Mouse (Mus musculus): Measurements from ENCODE around the gene Hist1h2ae. TPM values are rescaled to one million over a fixed set of nuclear protein-coding genes. Genes with fewer than 3 reads are reported as not detected.

Hist1h2ae gene
- polyA plus RNA-seq, 1 experiment from 2014 or later = 139 TPM

Small RNAs within 50 kb of the gene (microRNA-seq; reads per million reads assigned to microRNA genes)
- not detected for gene Gm44297
- not detected for gene Gm44359
- not detected for gene Gm44394

Other genes with a start within 250 kb of the Hist1h2ae start
- gene Zfp322a, start 202.0 kb downstream of the Hist1h2ae start, polyA plus RNA-seq (2015; fragmentation: Nextera tagmentation; extraction: Ambion mirVana) = 61.4 and 61.8 TPM in 2 replicates
- gene Abt1, start 147.4 kb downstream of the Hist1h2ae start, polyA plus RNA-seq (2015; fragmentation: Nextera tagmentation; extraction: Ambion mirVana) = 12.4 and 13.4 TPM in 2 replicates
- not detected in 2 replicates for gene Btn1a1, start 105.3 kb downstream of the Hist1h2ae start, polyA plus RNA-seq (2015; fragmentation: Nextera tagmentation; extraction: Ambion mirVana)
- gene Btn2a2, start 82.4 kb downstream of the Hist1h2ae start, polyA plus RNA-seq (2015; fragmentation: Nextera tagmentation; extraction: Ambion mirVana) = 0.08 and 0.21 TPM in 2 replicates
- gene Hist1h4h, start 40.2 kb downstream of the Hist1h2ae start, polyA plus RNA-seq (2015; fragmentation: Nextera tagmentation; extraction: Ambion mirVana) = 5.2 and 6.4 TPM in 2 replicates
- 9.5 and 10.0 TPM in 2 replicates for gene Hist1h2af, start 37.3 kb downstream of the Hist1h2ae start, polyA plus RNA-seq (2015; fragmentation: Nextera tagmentation; extraction: Ambion mirVana)
- 10.0 and 11.6 TPM in 2 replicates for gene Hist1h3g, start 35.8 kb downstream of the Hist1h2ae start, polyA plus RNA-seq (2015; fragmentation: Nextera tagmentation; extraction: Ambion mirVana)
- gene Hist1h2bh, start 27.8 kb downstream of the Hist1h2ae start, polyA plus RNA-seq (2015; fragmentation: Nextera tagmentation; extraction: Ambion mirVana) = 0.76 and 0.97 TPM in 2 replicates
- 1.2 and 1.3 TPM in 2 replicates for gene Hist1h3f, start 27.2 kb downstream of the Hist1h2ae start, polyA plus RNA-seq (2015; fragmentation: Nextera tagmentation; extraction: Ambion mirVana)
- 1.6 and 2.2 TPM in 2 replicates for gene Hist1h4f, start 19.6 kb downstream of the Hist1h2ae start, polyA plus RNA-seq (2015; fragmentation: Nextera tagmentation; extraction: Ambion mirVana)
- gene Hist1h1d, start 18.0 kb downstream of the Hist1h2ae start, polyA plus RNA-seq (2015; fragmentation: Nextera tagmentation; extraction: Ambion mirVana) = 0.54 and 0.68 TPM in 2 replicates
- 4.6 and 6.9 TPM in 2 replicates for gene Hist1h3e, start 8.9 kb downstream of the Hist1h2ae start, polyA plus RNA-seq (2015; fragmentation: Nextera tagmentation; extraction: Ambion mirVana)
- 8.9 and 11.5 TPM in 2 replicates for gene Hist1h2bg, start 176 bp upstream of the Hist1h2ae start, polyA plus RNA-seq (2015; fragmentation: Nextera tagmentation; extraction: Ambion mirVana)
- 10.3 and 11.2 TPM in 2 replicates for gene Hist1h2bf, start 3.0 kb upstream of the Hist1h2ae start, polyA plus RNA-seq (2015; fragmentation: Nextera tagmentation; extraction: Ambion mirVana)
- 3.8 and 4.8 TPM in 2 replicates for gene Hist1h2ad, start 3.2 kb upstream of the Hist1h2ae start, polyA plus RNA-seq (2015; fragmentation: Nextera tagmentation; extraction: Ambion mirVana)
- gene Hist1h3d, start 4.5 kb upstream of the Hist1h2ae start, polyA plus RNA-seq (2015; fragmentation: Nextera tagmentation; extraction: Ambion mirVana) = 8.8 TPM in 2 replicates
- 160 and 172 TPM in 2 replicates for gene Hist1h4d, start 10.4 kb upstream of the Hist1h2ae start, polyA plus RNA-seq (2015; fragmentation: Nextera tagmentation; extraction: Ambion mirVana)
- 2.6 and 2.9 TPM in 2 replicates for gene Hist1h2be, start 49.9 kb upstream of the Hist1h2ae start, polyA plus RNA-seq (2015; fragmentation: Nextera tagmentation; extraction: Ambion mirVana)
- 25.7 and 29.7 TPM in 2 replicates for gene Hist1h1e, start 51.3 kb upstream of the Hist1h2ae start, polyA plus RNA-seq (2015; fragmentation: Nextera tagmentation; extraction: Ambion mirVana)
- gene Hist1h2ac, start 112.7 kb upstream of the Hist1h2ae start, polyA plus RNA-seq (2015; fragmentation: Nextera tagmentation; extraction: Ambion mirVana) = 1.0 and 1.3 TPM in 2 replicates
- 34.1 and 41.4 TPM in 2 replicates for gene Hist1h2bc, start 113.0 kb upstream of the Hist1h2ae start, polyA plus RNA-seq (2015; fragmentation: Nextera tagmentation; extraction: Ambion mirVana)
- not detected in 2 replicates for gene Hist1h1t, start 124.6 kb upstream of the Hist1h2ae start, polyA plus RNA-seq (2015; fragmentation: Nextera tagmentation; extraction: Ambion mirVana)
- gene Hist1h4c, start 127.2 kb upstream of the Hist1h2ae start, polyA plus RNA-seq (2015; fragmentation: Nextera tagmentation; extraction: Ambion mirVana) = 6.5 and 7.9 TPM in 2 replicates
- gene Hfe, start 139.6 kb upstream of the Hist1h2ae start, polyA plus RNA-seq (2015; fragmentation: Nextera tagmentation; extraction: Ambion mirVana) = 2.2 and 2.8 TPM in 2 replicates
- gene Hist1h1c, start 167.6 kb upstream of the Hist1h2ae start, polyA plus RNA-seq (2015; fragmentation: Nextera tagmentation; extraction: Ambion mirVana) = 17.8 and 20.5 TPM in 2 replicates
- 8.8 and 10.8 TPM in 2 replicates for gene Hist1h3c, start 174.4 kb upstream of the Hist1h2ae start, polyA plus RNA-seq (2015; fragmentation: Nextera tagmentation; extraction: Ambion mirVana)
- gene Hist1h2bb, start 175.5 kb upstream of the Hist1h2ae start, polyA plus RNA-seq (2015; fragmentation: Nextera tagmentation; extraction: Ambion mirVana) = 3.0 and 5.5 TPM in 2 replicates
- gene Hist1h2ab, start 179.9 kb upstream of the Hist1h2ae start, polyA plus RNA-seq (2015; fragmentation: Nextera tagmentation; extraction: Ambion mirVana) = 58.6 and 70.5 TPM in 2 replicates
- 17.0 and 19.6 TPM in 2 replicates for gene Hist1h3b, start 181.0 kb upstream of the Hist1h2ae start, polyA plus RNA-seq (2015; fragmentation: Nextera tagmentation; extraction: Ambion mirVana)
- 5.7 and 6.1 TPM in 2 replicates for gene Hist1h4b, start 185.8 kb upstream of the Hist1h2ae start, polyA plus RNA-seq (2015; fragmentation: Nextera tagmentation; extraction: Ambion mirVana)
- 0.64 and 1.1 TPM in 2 replicates for gene Hist1h4a, start 190.0 kb upstream of the Hist1h2ae start, polyA plus RNA-seq (2015; fragmentation: Nextera tagmentation; extraction: Ambion mirVana)
- gene Hist1h3a, start 191.2 kb upstream of the Hist1h2ae start, polyA plus RNA-seq (2015; fragmentation: Nextera tagmentation; extraction: Ambion mirVana) = 6.3 and 7.2 TPM in 2 replicates
- 4.6 and 6.0 TPM in 2 replicates for gene Hist1h1a, start 192.4 kb upstream of the Hist1h2ae start, polyA plus RNA-seq (2015; fragmentation: Nextera tagmentation; extraction: Ambion mirVana)
- 0.08 TPM in 1 of 2 replicates, not detected in the other for gene Trim38, start 198.7 kb upstream of the Hist1h2ae start, polyA plus RNA-seq (2015; fragmentation: Nextera tagmentation; extraction: Ambion mirVana)
- gene Slc17a2, start 235.8 kb upstream of the Hist1h2ae start, polyA plus RNA-seq (2015; fragmentation: Nextera tagmentation; extraction: Ambion mirVana) = not detected in 2 replicates

Data from forebrain, embryonic 13.5 days (tissue).